Mouse (Mus musculus): ENCODE measurements around the gene Nrros.

The Nrros gene

DNA sequence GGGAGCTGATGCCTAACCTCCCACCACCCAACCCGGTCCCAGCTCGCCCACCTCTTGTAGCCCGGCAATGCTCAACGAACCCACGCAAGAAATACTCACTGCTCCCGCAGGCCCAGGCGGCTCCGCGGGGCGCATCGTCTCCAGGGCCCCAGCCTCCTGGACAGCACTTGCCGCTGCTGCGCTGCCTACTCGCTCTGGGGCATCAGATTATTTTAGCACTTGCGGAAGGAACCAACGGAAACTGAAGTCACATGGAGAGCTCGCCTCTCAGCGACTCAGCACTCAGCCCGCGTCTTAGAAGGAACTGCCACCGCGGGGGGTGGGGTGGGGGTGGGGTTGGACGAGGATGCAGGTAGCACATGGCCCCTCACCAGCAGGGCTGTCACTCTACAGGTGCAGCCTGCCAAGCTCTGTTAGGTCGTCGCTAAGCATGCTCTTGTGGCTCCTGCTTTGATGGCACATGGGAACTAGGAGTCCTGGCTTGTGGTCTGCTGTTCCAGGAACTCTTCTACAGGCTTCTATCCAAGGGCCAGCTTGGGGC lies at the start of gene Nrros:
Gene Nrros, minus strand, starts transcription at position 314 of the 541 bp plus-strand sequence.
- DNase-seq: peak; percentile 60

- no peak for DNase-seq
These were observed 49.6 kb upstream of the Nrros start for GRCm38 (mm10) chr16:32214804-32215576.

- DNase-seq: no peak
These were observed 48.8 kb upstream of the Nrros start for GRCm38 (mm10) chr16:32214156-32214555.

GRCm38 (mm10) chr16:32204902-32205301 lies 39.5 kb upstream of the Nrros start:
- DNase-seq: peak; percentile 7

DNA sequence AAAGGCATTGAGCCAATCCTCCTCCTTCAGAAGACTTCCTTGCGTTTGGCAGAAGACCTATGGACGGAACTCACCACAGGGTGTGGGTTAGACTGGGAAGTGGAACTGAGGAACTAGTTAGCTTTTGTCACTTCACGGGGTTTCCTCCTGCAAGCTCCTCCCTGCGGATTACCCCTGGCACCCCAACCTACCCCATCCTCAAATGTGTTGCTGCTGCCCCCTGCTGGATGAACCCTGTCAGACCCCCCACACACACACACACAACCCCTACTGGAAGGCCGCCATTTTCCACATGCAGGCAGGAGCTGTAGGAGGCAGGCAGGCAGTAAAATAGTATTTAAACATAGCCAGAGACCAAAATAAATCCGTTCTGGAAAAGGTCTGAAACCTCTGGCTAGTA lies 37.3 kb upstream of the Nrros start:
- no peak for DNase-seq

DNA sequence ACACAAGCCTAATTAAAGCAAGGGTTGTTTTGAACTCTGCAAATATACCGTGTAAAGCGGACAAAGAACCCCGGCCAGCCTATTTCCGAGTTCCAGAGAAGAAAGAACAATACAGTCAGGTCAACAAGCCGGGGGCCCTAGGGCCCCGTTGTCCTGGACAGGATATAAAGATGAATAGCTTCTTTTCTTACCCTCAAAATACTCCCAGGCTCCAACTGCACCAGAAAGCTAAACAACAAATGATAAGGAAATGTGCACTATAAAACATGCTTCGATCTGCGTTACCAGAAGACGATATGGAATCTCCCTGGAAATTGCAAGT lies 35.6 kb upstream of the Nrros start:
- no peak for DNase-seq

- peak; percentile 68 for DNase-seq
These were observed 35.0 kb upstream of the Nrros start for GRCm38 (mm10) chr16:32200256-32201003.

DNA sequence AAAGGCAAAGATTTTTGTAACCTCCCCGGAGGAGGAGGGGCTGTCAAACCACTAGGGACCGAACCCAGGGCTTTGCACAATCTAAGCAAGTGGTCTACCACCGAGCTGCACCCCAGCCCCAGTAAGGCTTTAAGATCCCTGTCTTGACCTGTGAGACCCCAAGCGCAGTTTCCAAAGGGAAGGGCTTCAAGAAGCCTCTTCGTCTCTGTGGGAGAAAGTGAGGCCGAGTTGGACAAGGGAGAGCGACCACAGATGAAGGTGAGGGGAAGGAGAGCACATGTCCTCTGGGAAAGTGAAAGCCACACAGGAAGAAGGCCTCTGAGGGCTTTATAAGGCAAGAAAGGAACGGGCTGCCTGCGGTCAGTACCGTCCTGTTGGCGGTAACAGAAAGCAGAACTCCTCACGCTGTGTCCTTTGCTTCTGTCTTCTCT lies 24.6 kb upstream of the Nrros start:
- no peak for DNase-seq

DNA sequence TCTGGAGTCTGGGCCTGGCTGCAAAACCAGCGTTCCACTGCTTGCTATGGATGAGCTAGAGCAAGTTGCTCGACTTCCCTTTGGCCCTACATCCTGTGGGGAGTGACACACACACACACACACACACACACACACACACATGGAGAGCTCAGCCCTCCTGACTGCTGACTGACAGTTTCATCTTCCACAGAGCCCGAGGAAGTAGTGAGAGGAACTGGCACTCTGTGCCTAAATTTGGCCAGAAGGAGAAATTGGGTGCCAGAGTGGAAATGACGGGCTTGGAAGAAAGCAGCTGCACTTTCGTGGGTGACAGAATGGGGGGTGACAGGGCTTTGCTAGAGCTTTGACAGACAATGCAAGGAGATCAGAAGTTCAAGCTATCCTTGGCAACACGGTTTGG lies 23.7 kb upstream of the Nrros start:
- DNase-seq: no peak

DNA sequence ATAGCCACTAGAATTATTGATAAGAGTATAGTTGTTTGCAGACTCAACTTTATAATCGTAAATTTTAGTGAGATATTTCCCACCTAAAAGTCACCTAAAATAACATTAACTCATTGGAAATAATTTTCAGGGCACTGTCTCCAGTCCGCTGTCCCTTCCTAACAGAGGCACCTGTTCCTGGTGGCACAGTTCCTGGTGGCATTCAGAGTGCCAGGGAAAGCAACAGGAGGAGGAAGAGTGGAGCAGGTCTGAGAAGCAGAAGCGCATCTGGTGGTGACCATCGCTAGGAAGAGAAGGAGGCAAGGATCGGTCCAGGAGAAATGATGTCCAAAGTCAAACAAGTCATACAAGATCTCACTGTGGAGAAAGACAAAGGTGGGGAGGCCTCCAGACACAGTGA lies 20.7 kb upstream of the Nrros start:
- DNase-seq: no peak

DNA sequence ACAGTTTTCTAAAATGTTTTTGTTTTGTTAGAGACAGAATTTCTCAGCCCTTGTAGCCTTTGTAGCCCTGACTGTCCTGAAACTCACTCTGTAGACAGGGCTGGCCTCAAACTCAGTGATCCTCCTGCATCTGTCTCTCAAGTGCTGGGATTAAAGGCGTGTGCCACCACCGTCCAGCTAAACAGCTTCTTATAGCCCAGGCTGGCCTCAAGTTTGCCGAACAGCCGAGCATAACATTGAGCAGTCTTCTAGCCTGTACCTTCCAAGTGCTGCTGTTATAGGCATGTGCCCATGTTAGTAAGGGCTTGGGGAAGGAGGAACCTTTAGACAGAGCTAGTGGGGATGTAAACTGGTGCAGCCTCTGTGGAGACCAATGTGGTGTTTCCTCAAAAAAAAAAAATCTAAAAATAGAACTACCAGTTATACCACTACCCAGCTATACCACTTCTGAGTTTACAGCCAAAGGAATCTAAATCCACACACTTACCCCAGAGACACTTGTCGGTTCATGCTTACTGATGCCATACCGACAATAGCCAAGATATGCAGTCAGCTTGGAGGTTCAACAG lies 14.0 kb upstream of the Nrros start, which contains the start of gene Bex6:
Gene Bex6, plus strand, starts transcription at position 491 of the 569 bp plus-strand sequence.
- DNase-seq: no peak

DNA sequence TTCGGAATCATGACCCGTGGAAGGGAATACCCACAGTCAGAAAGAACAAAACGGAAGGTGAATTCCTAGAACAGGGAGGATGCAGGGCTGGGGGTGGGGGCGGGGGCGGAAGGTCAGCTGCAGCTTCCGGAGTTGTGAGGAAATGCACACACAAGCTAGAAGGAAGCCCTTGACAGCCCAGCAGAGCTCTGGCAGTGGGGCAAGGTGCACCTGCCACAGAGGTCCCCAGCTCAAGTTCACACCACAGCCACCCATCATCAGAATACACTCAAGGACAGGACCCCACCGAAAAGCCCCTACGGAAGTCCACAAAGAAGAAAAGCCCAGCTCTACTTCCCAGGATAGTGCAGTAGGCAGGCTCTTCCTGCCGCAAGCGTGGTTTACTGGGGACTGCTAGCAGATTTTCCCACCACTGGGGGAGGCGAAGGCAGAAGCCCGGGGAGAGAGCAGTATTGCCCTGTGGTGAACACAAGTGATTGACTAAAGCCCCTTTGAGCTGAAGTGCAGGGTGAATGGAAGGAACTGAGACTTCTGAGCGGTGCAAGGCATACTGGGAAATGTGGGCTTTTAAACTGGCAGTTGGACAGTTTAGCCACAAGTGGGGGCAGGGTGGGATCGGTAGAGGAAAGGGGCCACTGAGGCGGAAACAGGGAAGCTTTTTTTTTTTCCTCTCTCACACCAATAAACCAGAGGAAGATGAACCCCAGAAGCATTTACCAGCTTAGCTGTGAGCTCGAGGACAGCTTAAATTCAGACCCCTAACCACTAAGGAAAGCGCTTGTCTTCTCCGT lies 11.7 kb upstream of the Nrros start:
- no peak for DNase-seq

DNA sequence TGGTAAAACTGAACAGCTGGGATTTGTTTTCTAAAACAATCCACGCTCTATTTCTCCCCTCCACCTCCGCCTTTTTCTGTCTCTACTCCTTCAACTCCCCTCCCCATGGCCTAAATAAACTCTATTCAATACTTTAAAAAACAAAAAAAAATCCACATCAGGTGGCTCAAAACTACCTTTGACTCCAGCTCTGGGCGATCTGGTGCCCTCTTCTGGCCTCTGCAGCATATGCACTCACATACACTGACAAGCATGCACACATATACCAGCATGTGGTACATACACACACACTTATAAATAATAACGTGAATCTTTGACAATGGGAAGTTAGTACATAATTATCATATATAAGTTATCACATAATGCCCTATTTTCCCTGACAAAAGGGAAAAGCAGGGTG lies 9.6 kb upstream of the Nrros start:
- no peak for DNase-seq

GRCm38 (mm10) chr16:32174340-32175005 lies 9.1 kb upstream of the Nrros start:
- DNase-seq: no peak

GRCm38 (mm10) chr16:32173401-32173800 lies 8.0 kb upstream of the Nrros start:
- DNase-seq: no peak

DNA sequence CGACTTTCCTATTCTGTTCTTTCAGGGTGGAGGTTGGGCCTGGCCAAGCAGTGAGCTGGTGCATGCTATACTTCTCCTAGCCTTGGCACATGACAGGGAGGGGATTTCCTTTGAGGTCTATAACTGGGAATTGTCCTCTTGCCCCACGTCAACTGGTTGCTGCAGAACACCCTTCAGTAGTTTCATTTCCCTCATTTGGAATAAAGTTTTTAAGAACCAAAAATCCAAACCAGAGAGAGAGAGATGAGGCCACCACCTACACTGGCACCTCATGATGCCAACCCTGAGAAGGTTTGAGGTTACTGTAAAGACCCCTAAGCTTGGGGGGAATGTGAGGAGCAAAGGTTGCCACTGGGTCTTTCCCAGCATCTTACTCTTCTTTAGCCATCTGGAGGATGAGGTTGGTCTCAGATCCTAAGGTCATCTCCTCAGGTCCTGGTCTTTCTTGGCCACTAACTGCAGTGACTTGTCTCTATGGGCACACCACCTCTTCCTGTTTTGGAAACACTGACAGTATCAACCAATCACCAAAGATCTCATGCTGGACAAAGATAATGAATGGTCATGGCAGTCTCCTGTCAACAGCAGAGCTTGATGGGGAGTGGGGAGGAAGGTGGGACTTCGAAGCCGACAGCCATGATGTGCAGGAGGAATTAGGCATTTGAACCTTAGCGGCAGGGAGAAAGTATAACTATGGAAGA lies 5.8 kb upstream of the Nrros start:
- no peak for DNase-seq

- DNase-seq: no peak
These were observed 2.6 kb upstream of the Nrros start for GRCm38 (mm10) chr16:32167819-32168545.

- DNase-seq: no peak
These were observed 882 bp downstream of the Nrros start for GRCm38 (mm10) chr16:32164396-32165027.

GRCm38 (mm10) chr16:32163891-32164290 lies 1.5 kb downstream of the Nrros start:
- no peak for DNase-seq

GRCm38 (mm10) chr16:32163392-32163791 lies 2.0 kb downstream of the Nrros start:
- DNase-seq: no peak

All from embryo, embryonic 11 days (tissue).